Mouse (Mus musculus): ENCODE measurements around the gene Zfp566.
A peak's percentile ranks its signal among the peaks of the same experiment; 100 is the strongest.
"Not testable (repeated sequence)": the region's sequence is repeated elsewhere in the genome, so short reads cannot be mapped to it uniquely, and the experiment has no call there.

Gene Zfp566

GRCm38 (mm10) chr7:30090092-30090969, at the start of gene Zfp566, which contains the start of gene Gm26920:
Zfp566 (minus strand) TSS chr7:30090527.
Gm26920 (minus strand) TSS chr7:30090410.
- peak; percentile 93 to 95 for DNase-seq (ENCODE audit: low spot score in 2 of 2)

- DNase-seq (ENCODE audit: low spot score in 2 of 2): no peak
Observed at GRCm38 (mm10) chr7:30136826-30137225, 46.5 kb upstream of the Zfp566 start.

GRCm38 (mm10) chr7:30132396-30132795, 42.1 kb upstream of the Zfp566 start:
- no peak for DNase-seq (ENCODE audit: low spot score in 2 of 2)

GRCm38 (mm10) chr7:30129900-30130299, 39.6 kb upstream of the Zfp566 start:
- no peak for DNase-seq (ENCODE audit: low spot score in 2 of 2)

GRCm38 (mm10) chr7:30122188-30122530, 31.8 kb upstream of the Zfp566 start:
- no peak for DNase-seq (ENCODE audit: low spot score in 2 of 2)

- peak; percentile 84 to 87 for DNase-seq (ENCODE audit: low spot score in 2 of 2)
Observed at GRCm38 (mm10) chr7:30121308-30122187, 31.2 kb upstream of the Zfp566 start, which contains the start of gene Zfp382. Zfp382 (plus strand) TSS chr7:30121942.

- DNase-seq (ENCODE audit: low spot score in 2 of 2): not testable (repeated sequence)
Observed at GRCm38 (mm10) chr7:30117935-30118334, 27.6 kb upstream of the Zfp566 start.

GRCm38 (mm10) chr7:30116076-30116475, 25.7 kb upstream of the Zfp566 start:
- DNase-seq (ENCODE audit: low spot score in 2 of 2): no peak

GRCm38 (mm10) chr7:30099297-30099696, 9.0 kb upstream of the Zfp566 start:
- DNase-seq (ENCODE audit: low spot score in 2 of 2): peak; percentile 83 to 85

GRCm38 (mm10) chr7:30095551-30096125, 5.3 kb upstream of the Zfp566 start:
- no peak for DNase-seq (ENCODE audit: low spot score in 2 of 2)

GRCm38 (mm10) chr7:30094646-30095429, 4.5 kb upstream of the Zfp566 start, which contains the start of gene Zfp260:
Zfp260 (plus strand) TSS chr7:30094777.
- DNase-seq (ENCODE audit: low spot score in 2 of 2): peak; percentile 88 to 91

- DNase-seq (ENCODE audit: low spot score in 2 of 2): no peak
Observed at GRCm38 (mm10) chr7:30093918-30094415, 3.6 kb upstream of the Zfp566 start.

- no peak for DNase-seq (ENCODE audit: low spot score in 2 of 2)
Observed at GRCm38 (mm10) chr7:30092666-30093065, 2.3 kb upstream of the Zfp566 start.

- DNase-seq (ENCODE audit: low spot score in 2 of 2): no peak
Observed at GRCm38 (mm10) chr7:30090970-30091585, 751 bp upstream of the Zfp566 start.

GRCm38 (mm10) chr7:30089405-30089804, 922 bp downstream of the Zfp566 start:
- DNase-seq (ENCODE audit: low spot score in 2 of 2): no peak

- DNase-seq (ENCODE audit: low spot score in 2 of 2): peak; percentile 31 to 40
Observed at GRCm38 (mm10) chr7:30086524-30086923, 3.8 kb downstream of the Zfp566 start.

- DNase-seq (ENCODE audit: low spot score in 2 of 2): peak; percentile 79 to 80
Observed at GRCm38 (mm10) chr7:30072146-30073028, 17.9 kb downstream of the Zfp566 start, which contains the start of gene Zfp82. Zfp82 (minus strand) TSS chr7:30072900.

GRCm38 (mm10) chr7:30064622-30065021, 25.7 kb downstream of the Zfp566 start:
- no peak for DNase-seq (ENCODE audit: low spot score in 2 of 2)

- DNase-seq (ENCODE audit: low spot score in 2 of 2): no peak
Observed at GRCm38 (mm10) chr7:30062478-30062877, 27.8 kb downstream of the Zfp566 start.

Measured in right cerebral cortex, postnatal 36 days (tissue).